Mouse (Mus musculus) thymus, postnatal 25 days (tissue): Measurements from ENCODE around the gene Hoxb3.

Source experiments
- DNase-seq: peaks from one replicate; pipeline ENCODE4 v3.0.0; 2022

The Hoxb3 gene

GRCm38 (mm10) chr11:96366092-96367041 is 43.2 kb downstream of the Hoxb3 start:
- DNase-seq, result no peak

DNA sequence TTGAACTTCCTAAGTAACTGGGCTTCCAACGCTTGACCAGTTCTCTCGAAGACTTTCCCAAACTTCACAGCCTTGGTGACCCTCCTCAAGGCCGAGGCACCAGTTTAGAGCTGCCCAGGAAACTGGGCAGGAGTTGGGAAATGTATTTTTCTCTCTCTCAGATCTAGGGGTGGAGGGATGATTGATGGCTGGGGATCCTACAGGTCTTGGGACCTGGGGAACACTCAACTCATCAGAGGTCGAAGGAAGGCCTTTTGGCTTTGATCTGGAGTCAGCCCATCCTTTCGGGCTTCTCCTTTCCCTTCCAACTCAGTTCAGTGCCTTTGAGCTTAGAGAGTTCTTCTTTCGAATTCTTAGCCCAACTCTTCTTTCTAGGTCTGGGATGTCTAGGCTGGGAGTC is 44.0 kb downstream of the Hoxb3 start:
- DNase-seq, result no peak

DNA sequence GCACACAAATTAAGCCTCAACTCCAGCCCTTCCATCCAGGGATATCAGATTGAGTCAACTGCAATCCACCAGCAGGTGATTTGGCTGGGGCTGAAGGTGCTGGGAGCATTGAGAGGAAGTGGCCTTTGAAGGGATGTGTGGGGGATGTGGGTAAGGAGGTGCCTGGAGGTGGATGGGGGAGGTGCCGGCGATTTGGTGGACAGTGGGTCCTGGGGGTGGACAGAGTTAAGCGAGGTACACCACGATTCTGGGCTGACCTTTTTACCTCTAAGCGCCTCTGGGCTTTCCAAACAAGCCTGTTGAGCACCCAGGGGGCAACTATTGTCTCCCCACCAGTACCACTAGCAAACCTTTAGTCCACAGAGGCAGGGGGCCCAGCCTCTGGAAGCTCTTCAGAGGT is 45.6 kb downstream of the Hoxb3 start:
- DNase-seq, result no peak

DNA sequence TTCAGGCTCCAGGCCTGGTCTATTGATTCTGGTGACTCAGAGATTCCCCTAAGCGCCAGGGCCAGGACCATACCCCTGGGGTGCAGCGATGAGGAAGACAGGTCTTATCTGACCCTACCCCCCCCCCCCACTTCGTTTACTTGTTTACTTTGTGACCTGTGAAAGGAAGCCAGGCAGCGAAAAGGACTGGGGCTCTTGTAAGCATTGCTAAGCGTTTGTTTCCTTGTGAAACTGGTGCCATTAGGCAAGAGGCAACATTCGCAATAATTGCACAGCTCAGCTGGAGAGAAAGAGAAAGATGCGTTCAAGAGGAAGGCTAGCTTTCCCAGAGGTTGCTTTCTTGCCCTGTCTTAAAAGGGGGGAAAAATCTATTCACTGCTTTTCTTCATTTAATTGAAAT is 46.0 kb downstream of the Hoxb3 start:
- no peak for DNase-seq

DNA sequence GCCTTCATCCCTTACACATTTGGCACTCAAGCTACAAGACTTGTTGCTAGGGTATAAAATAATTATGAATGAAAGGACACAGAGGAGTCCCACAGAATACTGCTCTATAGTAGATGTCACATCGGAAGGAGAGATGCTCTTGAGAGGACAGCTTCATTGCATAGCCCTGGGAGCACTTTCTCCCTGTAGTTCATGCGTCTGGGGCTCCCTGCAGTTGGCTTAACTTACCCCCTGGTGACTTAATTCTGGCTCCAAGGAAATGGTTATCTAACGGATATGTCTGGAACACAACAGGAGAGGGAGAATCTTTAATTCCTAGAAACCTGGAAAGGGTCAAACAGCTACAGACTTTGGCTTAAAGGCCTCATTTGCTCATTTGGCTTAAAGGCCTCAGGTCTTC is 48.6 kb downstream of the Hoxb3 start:
- DNase-seq, result no peak

- DNase-seq, result no peak
Measured at GRCm38 (mm10) chr11:96372519-96372918, 49.4 kb downstream of the Hoxb3 start.

GRCm38 (mm10) chr11:96374810-96375209 is 51.7 kb downstream of the Hoxb3 start:
- no peak for DNase-seq

GRCm38 (mm10) chr11:96383381-96383780 is 60.3 kb downstream of the Hoxb3 start:
- no peak for DNase-seq

DNA sequence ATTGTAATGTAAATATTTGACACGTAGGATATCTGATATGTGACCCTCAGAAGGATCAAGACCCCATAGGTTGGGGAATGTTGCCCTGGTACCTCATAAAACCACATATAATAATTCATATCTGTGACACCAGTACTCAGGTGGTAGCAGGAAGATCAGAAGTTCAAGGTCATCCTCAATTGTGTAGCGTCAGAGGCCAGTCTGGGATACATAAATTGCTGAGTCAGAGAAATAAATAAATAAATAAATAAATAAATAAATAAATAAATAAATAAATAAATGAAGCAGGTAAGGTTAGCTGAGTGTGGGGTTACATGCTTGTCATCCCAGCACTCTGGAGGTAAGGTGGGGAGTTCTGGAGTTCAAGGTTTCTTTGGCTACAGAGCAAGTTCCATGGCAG is 64.5 kb downstream of the Hoxb3 start:
- no peak for DNase-seq

DNA sequence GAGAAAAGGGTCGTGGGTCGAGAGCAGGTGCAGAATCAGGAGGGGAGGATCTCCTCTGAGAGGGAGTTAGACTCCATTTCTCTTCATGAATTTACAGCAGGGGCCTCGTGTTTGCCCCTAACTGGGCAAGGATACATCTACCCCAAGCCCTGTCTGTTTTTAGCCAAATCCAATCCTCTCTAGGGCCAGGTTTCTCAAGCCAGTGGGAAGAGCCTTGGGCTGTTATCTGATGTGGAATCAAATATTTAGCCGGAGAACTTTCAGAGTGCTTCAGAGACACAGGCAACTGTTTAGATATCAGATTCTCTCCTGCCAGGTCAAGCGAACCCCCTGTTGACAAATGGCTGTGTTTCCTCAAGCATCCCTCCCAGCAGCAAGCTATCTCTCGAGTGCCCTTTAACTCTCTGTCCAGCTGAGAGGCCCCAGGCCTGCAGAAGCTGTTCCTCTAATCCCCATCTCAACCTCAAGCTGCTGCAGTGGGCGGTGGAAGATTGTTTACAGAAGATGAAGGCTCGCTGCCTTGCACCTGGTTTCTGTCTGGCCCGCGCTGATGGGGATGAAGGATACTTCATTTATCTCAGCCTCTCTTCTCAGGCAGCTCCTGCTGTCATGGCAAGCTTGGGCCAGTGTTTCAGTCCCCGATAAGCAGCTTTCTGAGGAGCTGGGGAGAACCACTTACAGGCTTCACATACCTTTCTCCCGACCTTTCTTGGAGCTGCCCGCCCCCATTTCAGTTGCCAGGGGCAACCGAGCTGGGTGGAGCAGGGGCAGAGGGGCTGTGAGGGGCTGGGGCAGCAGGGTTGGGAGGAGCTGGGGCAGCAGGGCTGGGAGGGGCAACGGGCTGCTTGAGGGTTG is 73.9 kb downstream of the Hoxb3 start:
- DNase-seq, result no peak
